Mouse (Mus musculus) forelimb bud, embryonic 11.5 days (tissue): ENCODE results near the gene Mybpc2.
A peak's percentile ranks its signal among the peaks of the same experiment; 100 is the strongest.

Experiments used
- DNase-seq: peaks from one replicate; pipeline ENCODE4 v3.0.0-alpha.2; 2012; ENCODE audit warnings: low read depth, low spot score

The Mybpc2 gene

DNA sequence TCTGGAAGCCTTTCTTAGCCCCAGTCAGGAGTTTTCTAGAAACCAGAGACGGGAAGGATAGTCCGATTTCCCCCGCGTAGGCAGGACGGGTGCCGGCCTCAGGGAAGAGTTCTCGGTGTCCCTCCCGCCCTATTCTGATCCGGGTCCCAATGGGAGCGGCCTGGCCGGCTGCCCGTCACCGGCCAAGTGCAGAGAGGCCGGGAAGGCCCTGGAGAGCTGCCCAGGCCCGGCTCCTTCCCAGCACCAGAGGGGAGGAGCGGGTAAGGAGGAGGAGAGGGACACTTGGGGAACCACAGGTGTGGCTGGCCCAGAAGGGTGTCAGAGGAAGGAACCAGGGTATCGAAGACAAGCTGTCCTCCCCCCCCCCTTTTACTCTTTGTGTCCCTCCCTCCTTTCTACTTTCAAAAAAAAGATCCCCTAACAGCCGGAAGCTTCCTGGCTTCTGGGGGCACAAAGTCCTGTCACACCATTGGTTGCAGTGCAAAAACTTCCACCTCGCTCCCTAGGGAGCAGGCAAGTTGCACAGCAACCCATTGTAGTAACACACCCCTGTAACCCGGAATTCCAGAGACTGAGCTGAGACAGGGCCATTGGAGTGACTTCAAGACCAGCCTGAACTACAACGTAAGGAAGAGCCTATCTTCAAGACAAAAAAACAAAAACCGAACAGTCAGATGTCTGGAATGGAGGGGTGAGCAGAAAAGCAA lies 823 bp upstream of the Mybpc2 start:
- DNase-seq = no peak

- DNase-seq = no peak
Observed at GRCm38 (mm10) chr7:44523056-44523455, 1.4 kb downstream of the Mybpc2 start.

DNA sequence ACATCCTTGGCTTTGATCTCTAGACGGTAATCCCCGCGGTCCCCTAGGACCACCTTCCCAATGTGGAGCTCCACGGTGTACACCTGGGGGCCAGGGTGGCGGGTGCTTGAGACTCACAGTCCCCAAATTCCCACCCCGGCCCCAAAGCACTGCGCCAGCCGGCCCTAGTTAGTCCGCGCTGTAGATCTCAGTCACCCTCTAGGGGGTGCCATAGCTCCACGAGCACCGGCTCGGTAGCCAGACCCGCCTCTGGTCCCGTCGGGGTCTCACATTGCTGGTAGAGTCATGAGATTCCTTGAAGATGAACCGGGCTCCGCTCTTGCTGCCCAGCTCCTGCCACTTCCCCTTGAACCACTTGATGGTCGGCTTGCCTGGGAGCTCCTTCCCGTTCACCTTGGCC lies 2.7 kb downstream of the Mybpc2 start:
- DNase-seq = peak; percentile 55

DNA sequence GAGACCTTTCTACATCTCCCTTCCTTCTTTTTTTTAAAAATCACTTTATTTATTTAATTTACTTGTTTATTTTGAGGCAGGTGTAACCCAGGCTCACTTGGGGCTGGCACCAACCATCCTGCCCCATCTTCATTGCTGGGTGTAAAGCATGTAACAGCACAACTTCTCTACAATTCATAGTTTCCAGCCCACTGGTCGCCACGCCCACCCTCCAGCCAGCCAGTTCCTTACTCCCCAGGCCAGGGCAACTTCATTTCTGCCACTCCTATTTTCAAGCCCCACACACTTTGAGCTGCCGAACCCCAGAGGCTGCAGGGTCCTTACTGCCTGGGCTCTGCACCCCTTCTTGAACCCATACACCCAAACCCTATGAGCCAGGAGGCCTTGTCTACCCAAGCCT lies 3.5 kb downstream of the Mybpc2 start:
- DNase-seq = no peak

- no peak for DNase-seq
Observed at GRCm38 (mm10) chr7:44519240-44519913, 5.1 kb downstream of the Mybpc2 start.

DNA sequence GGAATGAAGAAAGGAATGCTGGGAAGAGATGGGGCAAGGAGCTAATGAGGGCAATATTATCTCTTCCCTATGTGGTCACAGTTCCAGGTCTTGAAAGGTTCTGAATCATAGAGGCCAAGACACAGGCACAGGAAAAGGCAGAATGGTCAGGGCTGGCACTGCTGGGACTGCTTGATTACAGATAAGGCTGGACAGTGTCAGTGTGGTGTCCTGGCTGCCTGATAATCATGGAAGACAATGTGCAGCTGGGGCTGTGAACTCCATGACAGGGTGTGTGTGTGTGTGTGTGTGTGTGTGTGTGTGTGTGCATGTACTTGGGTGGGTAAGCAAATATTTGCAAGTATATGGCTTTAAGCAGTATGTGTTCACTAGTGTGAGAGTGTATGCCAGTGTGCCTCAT lies 17.0 kb downstream of the Mybpc2 start:
- no peak for DNase-seq

GRCm38 (mm10) chr7:44501563-44502115 lies 22.8 kb downstream of the Mybpc2 start:
- peak; percentile 75 for DNase-seq

DNA sequence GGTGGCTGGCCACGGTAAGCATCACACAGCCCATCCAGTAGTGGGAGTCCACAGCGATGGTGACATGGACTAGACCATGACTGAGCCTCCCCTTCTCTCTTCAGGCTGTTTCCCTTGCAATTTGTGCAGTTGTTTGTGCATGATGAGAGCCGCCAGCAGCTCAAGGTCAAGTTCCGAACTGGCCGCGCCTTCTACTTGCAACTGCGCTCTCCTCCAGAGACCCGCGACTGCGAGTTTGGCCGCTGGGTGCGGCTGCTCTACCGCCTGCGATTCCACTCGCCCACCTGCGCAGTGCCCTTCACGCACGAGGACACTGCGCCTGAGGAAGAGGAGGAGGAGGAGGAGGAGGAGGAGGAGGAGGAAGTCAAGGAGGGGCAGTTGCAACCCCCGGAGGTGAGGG lies 24.4 kb downstream of the Mybpc2 start:
- DNase-seq = no peak

- no peak for DNase-seq
Observed at GRCm38 (mm10) chr7:44498922-44499321, 25.5 kb downstream of the Mybpc2 start.

DNA sequence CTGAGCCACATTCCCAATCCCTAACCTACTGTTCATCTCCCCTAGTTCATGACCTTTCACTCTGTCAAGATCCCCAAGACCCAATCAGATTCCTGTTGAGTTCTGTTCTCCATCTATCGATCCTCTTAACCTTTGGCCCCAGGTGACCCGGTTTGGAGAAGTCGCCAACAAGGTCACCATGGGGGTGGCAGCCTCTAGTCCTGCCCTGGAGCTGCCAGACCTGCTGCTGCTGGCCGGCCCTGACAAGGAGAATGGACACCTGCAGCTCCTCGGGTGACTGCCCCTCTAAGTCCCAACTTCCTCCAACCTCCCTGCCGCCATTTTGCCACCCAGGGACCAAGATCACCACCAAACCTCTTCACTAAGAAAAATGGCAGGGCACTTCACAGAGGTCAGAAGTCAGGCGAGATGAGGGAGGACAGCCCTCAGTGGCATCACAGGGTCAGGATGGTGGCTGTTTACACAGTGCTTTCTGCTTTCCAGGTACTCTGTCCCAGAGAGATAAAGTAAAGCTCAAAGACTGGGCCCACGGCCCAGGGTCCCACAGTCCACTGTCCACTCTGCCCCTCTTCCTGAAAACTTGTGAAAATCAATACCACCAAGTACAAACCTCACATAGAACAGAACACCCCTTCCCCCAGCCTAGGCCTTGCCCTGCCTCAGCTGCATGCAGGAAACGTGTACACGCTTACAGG lies 26.9 kb downstream of the Mybpc2 start:
- no peak for DNase-seq

- no peak for DNase-seq
Observed at GRCm38 (mm10) chr7:44496771-44497109, 27.7 kb downstream of the Mybpc2 start.

DNA sequence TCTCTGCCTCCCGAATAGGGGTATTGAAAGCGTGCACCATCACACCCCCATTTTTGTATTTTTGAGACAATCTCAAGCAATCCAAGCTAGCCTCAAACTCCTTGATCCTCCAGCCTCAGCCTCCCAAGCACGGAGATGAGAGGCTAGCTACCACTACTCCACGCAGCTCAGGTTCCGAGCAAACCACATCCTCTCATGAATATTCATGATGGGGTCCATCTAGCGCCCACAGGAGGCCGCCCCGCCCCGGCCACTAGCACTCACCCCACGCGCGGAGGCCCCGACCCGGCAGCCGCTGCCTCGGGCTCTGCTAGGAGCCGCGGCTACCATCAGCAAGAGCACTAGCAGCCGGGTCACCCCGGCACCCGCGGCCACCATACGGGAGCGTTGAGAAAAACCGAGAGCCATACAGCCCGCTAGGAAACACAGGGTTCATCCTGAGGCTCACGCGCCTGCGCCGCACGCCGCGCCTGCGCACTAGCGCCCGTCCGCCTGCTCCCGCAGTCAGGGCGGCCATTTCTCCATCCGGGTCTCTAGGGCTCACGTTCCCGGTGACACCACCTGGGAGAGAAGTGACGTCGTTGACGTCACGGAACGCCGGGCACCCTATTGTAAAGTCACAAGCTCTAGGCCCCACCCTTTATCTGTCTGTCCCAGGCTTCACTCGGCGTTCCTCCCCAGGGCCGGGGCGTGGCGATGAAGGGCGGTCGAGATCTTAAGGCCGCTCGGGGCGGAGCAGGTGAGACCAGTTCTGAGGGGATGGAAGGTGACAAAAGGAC lies 28.3 kb downstream of the Mybpc2 start, which contains the start of the genes Emc10 and Fam71e1:
Emc10 (minus strand) TSS at position 538 of the 779 bp plus-strand sequence.
Fam71e1 (plus strand) TSS at position 590 of the 779 bp plus-strand sequence.
- peak; percentile 100 for DNase-seq

GRCm38 (mm10) chr7:44495086-44495485 lies 29.4 kb downstream of the Mybpc2 start:
- DNase-seq = no peak

DNA sequence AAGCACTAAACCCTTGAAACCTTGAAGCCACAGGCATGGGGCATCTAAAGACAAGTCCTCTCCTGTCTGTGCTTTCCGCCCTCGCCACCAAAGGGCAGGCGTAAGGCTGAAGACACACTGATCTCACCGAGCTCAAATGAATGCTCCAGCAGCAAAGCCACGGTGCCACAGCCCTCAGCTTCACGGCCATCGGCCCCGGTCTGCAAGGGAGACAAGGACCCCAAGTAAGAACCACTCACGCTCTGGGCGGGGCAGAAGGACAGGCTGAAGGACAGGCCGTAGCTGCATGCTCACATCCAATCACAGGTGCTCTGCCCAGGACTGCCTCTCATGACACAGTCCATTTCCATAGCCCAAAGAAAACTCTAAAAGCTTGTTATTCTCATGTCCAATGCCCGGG lies 29.8 kb downstream of the Mybpc2 start:
- no peak for DNase-seq

DNA sequence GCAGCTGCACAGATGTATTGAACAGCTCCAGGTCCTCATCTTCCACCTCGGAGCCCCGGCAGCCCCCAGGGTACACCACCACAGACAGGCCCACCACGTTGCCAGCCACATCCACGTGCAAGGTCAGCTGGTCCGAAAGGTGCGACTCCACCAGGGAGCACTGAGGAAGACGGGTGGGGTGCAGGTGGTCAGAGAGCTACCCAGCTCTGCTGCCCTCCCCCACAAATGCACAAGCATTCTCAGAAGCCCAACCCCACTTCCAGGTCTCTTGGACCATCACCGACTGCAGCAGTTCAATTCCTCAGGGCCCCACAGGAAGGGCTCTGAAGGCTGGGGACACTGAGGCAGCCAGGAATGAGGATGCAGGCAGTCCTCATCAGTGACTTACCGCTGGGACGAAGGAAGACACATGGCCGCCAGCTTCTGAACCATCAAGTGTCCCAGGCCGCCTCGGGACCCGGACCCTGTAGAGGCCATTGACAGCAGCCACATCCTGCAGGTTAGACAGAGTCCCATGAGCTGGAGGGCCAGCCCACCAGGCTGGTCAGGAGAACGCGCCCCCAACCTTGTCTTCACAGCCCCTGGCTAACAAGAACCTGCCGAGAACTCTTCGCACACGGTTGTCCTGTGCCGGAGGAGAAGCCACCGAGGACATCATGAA lies 32.2 kb downstream of the Mybpc2 start:
- DNase-seq = no peak

DNA sequence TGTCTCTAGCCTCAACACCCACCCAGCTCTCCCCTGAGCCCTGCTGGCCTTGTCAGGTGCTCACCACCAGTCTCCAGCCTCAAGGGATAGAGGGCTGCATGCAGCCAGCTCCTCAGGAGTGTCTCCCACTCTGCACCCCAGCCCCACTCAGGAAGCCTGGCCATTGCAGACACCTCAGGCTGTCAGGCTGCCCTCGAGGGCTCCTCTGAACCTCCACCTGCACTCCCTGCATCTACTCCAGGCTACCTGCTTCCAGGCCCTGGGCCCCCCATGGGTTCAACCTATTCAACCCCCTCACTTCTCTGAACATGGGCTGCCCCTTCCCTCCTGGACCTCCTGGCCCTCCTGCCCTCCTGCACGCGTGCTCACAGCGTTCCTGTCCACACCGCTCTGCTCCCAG lies 33.1 kb downstream of the Mybpc2 start:
- no peak for DNase-seq

GRCm38 (mm10) chr7:44490281-44490680 lies 34.2 kb downstream of the Mybpc2 start:
- DNase-seq = no peak

- DNase-seq = no peak
Observed at GRCm38 (mm10) chr7:44488545-44488944, 35.9 kb downstream of the Mybpc2 start.

DNA sequence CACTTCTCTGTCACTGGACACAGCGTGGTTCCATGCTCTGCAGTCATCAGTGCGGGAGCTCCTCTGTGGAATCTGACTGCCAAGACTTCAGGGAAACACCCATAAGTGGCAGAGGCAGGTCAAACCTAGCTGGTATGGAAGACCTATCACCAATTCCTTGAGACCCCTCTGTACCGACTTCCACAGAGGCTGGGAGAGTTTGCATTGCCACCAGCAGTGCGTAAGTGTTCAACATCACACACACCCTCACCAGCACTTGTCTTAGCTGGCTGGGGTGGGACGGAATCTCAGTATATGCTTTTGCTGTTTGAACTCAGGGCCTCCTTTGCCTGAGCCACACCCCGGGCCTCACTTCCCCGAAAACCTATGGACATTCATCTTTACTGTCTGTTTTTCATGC lies 36.5 kb downstream of the Mybpc2 start:
- no peak for DNase-seq

GRCm38 (mm10) chr7:44486927-44487575 lies 37.4 kb downstream of the Mybpc2 start:
- no peak for DNase-seq
